Mouse (Mus musculus) hindbrain, embryonic 11.5 days (tissue): ENCODE results near the gene Cmss1. TPM values are rescaled to one million over a fixed set of nuclear protein-coding genes. Genes with fewer than 3 reads are reported as not detected.

Experiments
- ATAC-seq: fragments of 200-750 bp; cut with Nextera tagmentation; 2 replicates; pipeline ENCODE4 v1.8.0; 2017; ENCODE audit warnings: mild to moderate bottlenecking, moderate TSS enrichment, moderate library complexity; ENCODE audit not compliant: low FRiP score
- DNase-seq: peaks from one replicate; pipeline ENCODE4 v3.0.0-alpha.2; 2015; ENCODE audit warnings: low spot score
- H3K27ac ChIP-seq: fragments of 300-500 bp; sonication (generic); 2 replicates; pipeline ENCODE4 v1.5.1; 2014; ENCODE audit warnings: mild to moderate bottlenecking, low read depth, low read length
- H3K27me3 ChIP-seq: fragments of 300-500 bp; sonication (generic); 2 replicates; pipeline ENCODE4 v1.6.1; 2014; ENCODE audit warnings: mild to moderate bottlenecking, low read length, moderate library complexity, mixed read lengths; ENCODE audit not compliant: control insufficient read depth, insufficient read depth
- H3K36me3 ChIP-seq: fragments of 300-500 bp; sonication (generic); 2 replicates; pipeline ENCODE4 v1.6.1; 2014; ENCODE audit warnings: mild to moderate bottlenecking, low read length, moderate library complexity, mixed read lengths; ENCODE audit not compliant: control insufficient read depth, insufficient read depth
- H3K4me1 ChIP-seq: fragments of 300-500 bp; sonication (generic); replicated peaks from 2 replicates; pipeline ENCODE4 v1.6.1; 2014; ENCODE audit warnings: low read length, mixed read lengths; ENCODE audit not compliant: control insufficient read depth, insufficient read depth
- H3K4me2 ChIP-seq: fragments of 300-500 bp; sonication (generic); replicated peaks from 2 replicates; pipeline ENCODE4 v1.6.1; 2014; ENCODE audit warnings: mild to moderate bottlenecking, low read depth, low read length
- H3K4me3 ChIP-seq: fragments of 300-500 bp; sonication (generic); 2 replicates; pipeline ENCODE4 v1.5.1; 2014; ENCODE audit warnings: low read depth, low read length
- H3K9ac ChIP-seq: fragments of 300-500 bp; sonication (generic); 2 replicates; pipeline ENCODE4 v1.6.1; 2014; ENCODE audit warnings: low read depth, low read length
- H3K9me3 ChIP-seq: fragments of 300-500 bp; sonication (generic); 2 replicates; pipeline ENCODE4 v1.6.1; 2016; ENCODE audit warnings: low read length; ENCODE audit not compliant: control insufficient read depth
- WGBS: fragments of 180-500 bp; shearing (Covaris S2); extraction: QIAGEN DNeasy Blood & Tissue Kit; methylation state at CpG from one replicate; pipeline ENCODE4 v1.1.7; 2014; 5-methylcytosine and 5-hydroxymethylcytosine counted together
- polyA plus RNA-seq: library from polyadenylated mRNA; unstranded; fragments of >200 nt; fragmentation: Nextera tagmentation; extraction: Ambion mirVana; gene quantifications from 2 replicates; pipeline ENCODE4 v1.2.1, GENCODE M21; 2014

Cmss1 gene
- polyA plus RNA-seq, 1 experiment from 2014 or later = 51.1 TPM

DNA sequence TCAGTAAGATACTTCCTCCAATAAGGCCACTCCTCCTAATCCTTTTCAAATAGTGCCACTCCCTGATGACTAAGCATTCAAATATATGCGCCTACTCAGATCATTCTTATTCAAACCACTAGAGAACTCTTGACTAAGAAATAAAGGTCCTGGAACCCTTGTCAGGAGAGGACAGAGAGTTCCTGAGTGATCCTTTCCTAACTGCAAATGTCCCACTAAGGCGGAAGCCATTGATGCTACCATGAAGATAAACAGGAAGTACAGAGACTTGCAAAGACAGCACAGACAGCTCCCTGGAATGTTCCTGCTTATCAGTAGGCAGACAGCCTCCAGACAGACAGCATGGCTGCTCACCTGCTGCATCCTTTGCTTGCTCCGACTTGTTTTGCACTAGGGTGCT, 63.4 kb downstream of the Cmss1 start:
- Histone ChIP-seq H3K4me1 (no peaks in the 10 kb centered on the region), H3K27me3 (no peaks in the 10 kb centered on the region), H3K27ac (no peak overlapping the region), H3K9ac (no peak overlapping the region), H3K36me3 (no peaks in the 10 kb centered on the region), H3K9me3 (no peaks in the 10 kb centered on the region), H3K4me3 (no peak overlapping the region), H3K4me2 (no peak overlapping the region)
- no peak for DNase-seq
- no peak for ATAC-seq
- whole genome bisulfite sequencing = 94% methylated on average over 3 of the region's 3 CpGs

GRCm38 (mm10) chr16:57536511-57536910, 70.2 kb downstream of the Cmss1 start:
- Histone ChIP-seq H3K4me3 (no peak overlapping the region), H3K36me3 (no peaks in the 10 kb centered on the region), H3K27me3 (no peaks in the 10 kb centered on the region), H3K4me2 (no peak overlapping the region), H3K27ac (no peak overlapping the region), H3K9me3 (no peaks in the 10 kb centered on the region), H3K9ac (no peak overlapping the region), H3K4me1 (no peaks in the 10 kb centered on the region)
- 92% methylated on average over 7 of the region's 7 CpGs for WGBS
- ATAC-seq = no peak
- DNase-seq = no peak

DNA sequence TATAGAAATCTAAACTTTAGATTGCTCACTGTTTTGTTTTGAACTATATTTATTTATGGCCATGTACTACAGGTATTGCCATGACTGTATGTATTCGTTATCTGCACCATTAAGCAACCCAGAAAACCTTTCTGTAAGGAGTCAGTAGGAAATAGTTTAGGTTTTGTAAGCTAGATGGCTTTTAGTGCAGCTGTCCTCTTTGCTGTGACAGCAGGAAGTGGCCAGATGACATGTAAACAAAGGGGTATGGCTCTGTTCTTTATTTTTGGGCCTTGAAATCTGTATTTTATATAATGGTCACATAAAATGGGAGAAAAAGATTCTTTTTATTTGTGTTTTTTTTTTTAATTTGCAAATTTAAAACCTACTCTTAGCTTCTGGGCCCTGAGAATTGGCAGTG, 71.9 kb downstream of the Cmss1 start:
- no peak for DNase-seq

GRCm38 (mm10) chr16:57534365-57534764, 72.3 kb downstream of the Cmss1 start:
- 89% methylated on average over 1 of the region's 1 CpGs for WGBS
- Histone ChIP-seq H3K27me3 (no peaks in the 10 kb centered on the region), H3K9me3 (no peaks in the 10 kb centered on the region), H3K9ac (no peak overlapping the region), H3K4me3 (no peak overlapping the region), H3K4me1 (no peaks in the 10 kb centered on the region), H3K27ac (no peak overlapping the region), H3K36me3 (no peaks in the 10 kb centered on the region), H3K4me2 (no peak overlapping the region)
- DNase-seq (no peak), ATAC-seq (no peak)

More for the DNA sequence above, 71.9 kb downstream of the Cmss1 start:
- no peak overlapping the region for H3K4me2 ChIP-seq
- H3K4me3 ChIP-seq = no peak overlapping the region
- H3K36me3 ChIP-seq = no peaks in the 10 kb centered on the region
- no peaks in the 10 kb centered on the region for H3K9me3 ChIP-seq
- no peaks in the 10 kb centered on the region for H3K27me3 ChIP-seq
- ATAC-seq = no peak
- H3K4me1 ChIP-seq = no peaks in the 10 kb centered on the region
- no peak overlapping the region for H3K27ac ChIP-seq
- 86% methylated on average over 1 of the region's 1 CpGs for WGBS
- no peak overlapping the region for H3K9ac ChIP-seq

DNA sequence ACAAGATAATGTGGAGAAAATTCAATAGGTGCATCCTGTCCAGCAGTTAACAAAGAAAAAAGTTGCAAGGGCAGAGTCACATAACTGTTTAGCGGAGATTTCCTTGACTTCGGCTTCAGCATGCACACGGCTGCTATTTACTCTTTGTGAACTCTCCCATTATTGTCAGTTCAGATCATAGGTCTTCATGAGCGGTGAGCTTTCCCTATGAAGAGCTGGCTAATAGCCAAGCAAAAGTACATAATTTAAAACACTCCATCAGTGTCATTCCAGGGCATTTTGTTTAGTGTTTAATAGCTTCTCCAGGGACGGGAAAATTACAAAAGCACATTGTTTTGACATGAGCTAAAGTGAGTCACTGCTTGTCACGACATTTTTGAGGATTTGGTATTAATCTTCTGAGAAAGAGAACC, 74.6 kb downstream of the Cmss1 start:
- H3K4me1 ChIP-seq = no peaks in the 10 kb centered on the region
- DNase-seq = peak; percentile 14
- H3K9ac ChIP-seq = no peak overlapping the region
- no peaks in the 10 kb centered on the region for H3K9me3 ChIP-seq
- ATAC-seq = 0 out of 2 replicates have a peak, but pooled peaks have one; percentile 51
- no peak overlapping the region for H3K4me2 ChIP-seq
- no peak overlapping the region for H3K27ac ChIP-seq
- no peaks in the 10 kb centered on the region for H3K36me3 ChIP-seq
- WGBS = 29% methylated on average over 6 of the region's 6 CpGs
- H3K27me3 ChIP-seq = no peaks in the 10 kb centered on the region
- H3K4me3 ChIP-seq = no peak overlapping the region

DNA sequence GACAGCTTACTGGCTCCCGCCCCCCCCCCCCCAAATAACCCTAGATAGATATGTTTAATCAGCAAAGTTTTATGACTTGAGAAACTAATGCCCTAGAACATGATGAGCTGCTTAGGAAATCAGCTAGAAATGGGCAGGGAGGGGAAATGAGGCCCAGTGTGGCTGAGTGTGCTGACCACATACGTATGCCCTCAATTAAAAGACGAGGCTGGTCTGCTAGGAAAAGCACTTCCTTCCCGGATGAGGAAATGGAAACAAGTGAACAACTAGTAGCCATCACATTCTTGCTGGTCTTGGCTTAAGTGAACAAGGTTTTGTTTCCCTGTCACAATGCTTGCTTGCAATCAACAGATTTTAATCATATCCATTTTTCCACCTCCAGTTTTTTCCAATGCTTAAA, 76.1 kb downstream of the Cmss1 start:
- Histone ChIP-seq H3K27ac (no peak overlapping the region), H3K9me3 (no peaks in the 10 kb centered on the region)
- 84% methylated on average over 4 of the region's 4 CpGs for WGBS

DNA sequence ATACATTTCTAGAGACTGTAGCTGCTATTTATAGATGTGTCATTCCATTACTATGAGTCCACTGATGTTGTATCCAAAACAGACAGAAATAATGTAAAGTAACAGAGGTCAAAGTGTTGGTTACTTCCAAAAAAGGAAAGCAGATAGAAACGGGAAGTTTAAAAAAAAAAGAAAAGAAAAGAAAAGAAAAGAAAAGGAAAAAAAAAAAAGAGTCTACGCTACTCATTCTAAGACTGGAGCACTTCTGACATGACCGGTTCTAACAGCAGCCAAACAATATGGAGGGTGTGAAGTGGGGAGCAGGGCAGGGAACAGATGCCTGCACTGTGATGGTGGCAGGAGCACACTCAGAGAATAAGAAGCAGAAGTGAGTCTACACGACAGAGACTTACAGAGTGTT, 78.2 kb downstream of the Cmss1 start:
- H3K9ac ChIP-seq = no peak overlapping the region
- H3K9me3 ChIP-seq = no peaks in the 10 kb centered on the region
- H3K36me3 ChIP-seq = no peaks in the 10 kb centered on the region
- ATAC-seq (no peak), DNase-seq (no peak)
- H3K4me2 ChIP-seq = no peak overlapping the region
- 76% methylated on average over 4 of the region's 4 CpGs for WGBS
- 0 out of 2 replicates have a peak, but pooled peaks cover 2% of the 10 kb centered on the region for H3K4me1 ChIP-seq
- no peak overlapping the region for H3K4me3 ChIP-seq
- H3K27me3 ChIP-seq = no peaks in the 10 kb centered on the region
- H3K27ac ChIP-seq = no peak overlapping the region

More for the DNA sequence above, 76.1 kb downstream of the Cmss1 start:
- H3K4me3 ChIP-seq = no peak overlapping the region
- DNase-seq = no peak
- H3K36me3 ChIP-seq = no peaks in the 10 kb centered on the region
- 0 out of 2 replicates have a peak, but pooled peaks cover 1% of the 10 kb centered on the region for H3K4me1 ChIP-seq
- no peak overlapping the region for H3K4me2 ChIP-seq
- ATAC-seq = no peak
- H3K9ac ChIP-seq = no peak overlapping the region
- H3K27me3 ChIP-seq = no peaks in the 10 kb centered on the region

- DNase-seq = no peak
- no peak overlapping the region for H3K4me3 ChIP-seq
- WGBS = 91% methylated on average over 7 of the region's 7 CpGs
- ATAC-seq = no peak
- H3K9ac ChIP-seq = no peak overlapping the region
- no peak overlapping the region for H3K4me2 ChIP-seq
- H3K9me3 ChIP-seq = no peaks in the 10 kb centered on the region
- H3K4me1 ChIP-seq = 0 out of 2 replicates have a peak, but pooled peaks cover 2% of the 10 kb centered on the region
- no peak overlapping the region for H3K27ac ChIP-seq
- no peaks in the 10 kb centered on the region for H3K36me3 ChIP-seq
- H3K27me3 ChIP-seq = no peaks in the 10 kb centered on the region
Observed at GRCm38 (mm10) chr16:57526893-57527292, 79.8 kb downstream of the Cmss1 start.

- Histone ChIP-seq H3K9ac (no peak overlapping the region), H3K4me2 (no peak overlapping the region), H3K9me3 (no peaks in the 10 kb centered on the region), H3K4me1 (0 out of 2 replicates have a peak, but pooled peaks cover 2% of the 10 kb centered on the region), H3K4me3 (no peak overlapping the region), H3K36me3 (no peaks in the 10 kb centered on the region), H3K27me3 (no peaks in the 10 kb centered on the region), H3K27ac (no peak overlapping the region)
- DNase-seq = no peak
- WGBS = 58% methylated on average over 4 of the region's 4 CpGs
- 0 out of 2 replicates have a peak, but pooled peaks have one; percentile 25 for ATAC-seq
Observed at GRCm38 (mm10) chr16:57525476-57525875, 81.2 kb downstream of the Cmss1 start.
